Mouse (Mus musculus) frontal cortex, postnatal 25 days (tissue): ENCODE measurements around the gene Gm1993.
"Not testable (repeated sequence)": the region's sequence is repeated elsewhere in the genome, so short reads cannot be mapped to it uniquely, and the experiment has no call there.

Experiments used
- DNase-seq, 2 experiments: peaks; one replicate each; pipeline ENCODE4 v3.0.0; 2022; ENCODE audit warnings: low spot score in 2 of 2

Gm1993 gene

DNA sequence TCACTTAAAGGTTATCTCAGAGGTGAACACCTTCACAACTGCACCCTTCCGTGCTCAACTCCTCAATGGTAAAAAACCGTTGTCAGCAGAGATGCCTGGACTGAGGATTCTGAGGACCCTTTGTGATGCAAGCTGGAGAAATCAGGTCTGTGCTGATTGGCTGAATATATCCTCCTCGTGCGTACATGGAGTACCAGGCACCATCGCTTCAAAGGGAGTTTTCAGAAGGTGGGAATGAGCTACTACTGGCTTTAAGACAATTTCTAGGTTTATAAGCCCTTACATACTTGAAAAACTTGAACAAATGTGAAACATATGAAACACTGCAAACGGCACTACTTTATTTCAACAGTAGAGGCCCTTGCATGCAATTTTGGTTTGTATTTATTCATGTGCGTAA, at the start of gene Gm1993:
Gm1993 (minus strand) TSS at position 101 of the 400 bp plus-strand sequence.
- DNase-seq = not testable (repeated sequence)
